Mouse (Mus musculus): ENCODE measurements around the gene Def8.

The Def8 gene

DNA sequence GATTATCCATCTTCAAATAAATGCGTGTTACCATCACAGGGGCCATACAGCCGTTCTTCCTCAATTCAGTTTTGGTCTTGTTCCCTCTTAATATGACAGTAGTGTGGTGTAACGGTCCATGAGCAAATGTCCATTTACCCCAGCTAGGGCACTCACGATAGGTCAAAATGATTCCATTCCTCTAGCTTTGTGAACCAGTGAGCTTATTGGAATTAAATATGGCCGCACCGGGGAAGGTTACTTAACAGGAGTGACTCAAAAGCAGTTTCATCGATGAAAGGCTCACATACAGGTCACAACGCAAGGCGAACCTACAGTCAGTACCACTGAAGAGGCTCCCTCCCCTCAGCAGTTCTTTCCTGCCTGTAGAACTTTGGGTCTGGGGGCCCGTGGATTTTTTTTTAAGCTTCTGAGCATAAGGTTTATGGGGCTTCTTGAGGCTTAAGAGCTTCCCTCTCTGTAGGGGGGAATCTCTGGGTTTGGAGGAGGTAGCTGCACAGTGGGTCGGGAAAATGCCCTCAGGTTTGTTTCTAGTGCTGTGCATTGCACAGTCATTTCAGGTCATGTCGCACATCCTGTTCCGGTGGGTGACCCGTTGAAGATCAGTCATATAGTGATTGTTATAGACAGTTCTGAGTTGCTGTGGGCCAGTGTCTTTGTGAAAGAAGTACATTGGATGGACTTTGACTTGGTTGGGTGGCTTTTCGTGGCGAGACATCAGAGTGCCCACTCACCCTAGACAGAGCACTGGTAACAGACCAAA is 55.3 kb downstream of the Def8 start:
- no peak for DNase-seq (ENCODE audit: extremely low read depth, insufficient read length, low spot score)

DNA sequence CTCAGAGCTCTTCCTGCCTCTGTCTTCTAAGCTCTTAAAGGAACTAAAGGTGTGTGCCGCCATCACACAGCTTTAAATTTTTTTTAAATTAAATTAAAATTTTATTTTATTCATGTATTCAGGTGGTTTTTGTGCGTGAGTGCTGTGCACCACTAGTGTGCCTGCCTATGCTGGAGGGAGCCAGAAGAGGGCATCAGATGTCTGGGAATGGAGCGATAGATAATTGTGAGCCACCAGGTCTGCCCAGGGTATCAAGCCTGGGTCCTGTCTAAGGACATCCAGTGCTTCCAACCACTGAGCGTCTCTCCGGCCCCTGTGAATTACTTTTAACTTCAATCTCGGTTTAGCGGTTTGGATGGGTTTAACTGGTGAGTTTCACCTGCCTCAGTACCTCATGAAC is 59.3 kb downstream of the Def8 start:
- no peak for DNase-seq (ENCODE audit: extremely low read depth, insufficient read length, low spot score)

DNA sequence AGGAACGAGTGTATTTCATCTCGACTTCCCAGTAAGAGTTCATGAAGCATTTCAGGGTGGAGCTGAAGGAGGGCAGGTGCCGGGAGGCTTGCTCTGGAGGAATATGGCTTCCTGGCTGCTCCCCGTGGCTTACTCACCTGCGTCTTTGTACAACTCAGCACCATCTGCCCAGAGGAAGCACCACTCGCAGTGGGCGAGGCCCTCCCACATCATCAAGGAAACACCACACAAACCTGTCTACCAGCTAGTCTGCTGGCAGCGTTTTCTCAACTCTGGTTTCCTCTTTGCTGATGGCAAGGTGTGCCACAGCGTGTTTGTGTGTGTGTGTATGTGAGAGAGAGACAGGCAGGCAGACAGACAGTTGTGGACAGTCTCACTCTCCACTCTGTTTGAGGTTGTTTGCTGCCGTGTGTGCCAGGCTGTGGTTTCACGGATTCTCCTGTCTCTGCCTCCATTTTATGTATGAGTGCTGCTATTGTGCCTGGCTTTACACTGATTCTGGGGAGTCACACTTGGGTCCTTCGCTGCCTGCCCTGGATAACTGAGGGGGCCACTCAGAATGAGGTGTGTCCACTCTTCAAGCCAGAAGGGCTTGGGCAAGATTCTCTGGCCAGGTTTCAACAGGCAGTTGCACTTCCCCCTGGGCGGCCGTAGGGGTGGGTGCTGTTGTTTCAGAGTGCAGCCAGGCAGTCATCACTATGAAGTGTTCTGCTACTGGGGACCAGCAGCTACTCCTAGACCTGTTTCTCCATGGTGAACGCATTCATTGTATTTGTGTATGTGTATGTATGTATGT is 68.2 kb downstream of the Def8 start:
- no peak for DNase-seq (ENCODE audit: extremely low read depth, insufficient read length, low spot score)

DNA sequence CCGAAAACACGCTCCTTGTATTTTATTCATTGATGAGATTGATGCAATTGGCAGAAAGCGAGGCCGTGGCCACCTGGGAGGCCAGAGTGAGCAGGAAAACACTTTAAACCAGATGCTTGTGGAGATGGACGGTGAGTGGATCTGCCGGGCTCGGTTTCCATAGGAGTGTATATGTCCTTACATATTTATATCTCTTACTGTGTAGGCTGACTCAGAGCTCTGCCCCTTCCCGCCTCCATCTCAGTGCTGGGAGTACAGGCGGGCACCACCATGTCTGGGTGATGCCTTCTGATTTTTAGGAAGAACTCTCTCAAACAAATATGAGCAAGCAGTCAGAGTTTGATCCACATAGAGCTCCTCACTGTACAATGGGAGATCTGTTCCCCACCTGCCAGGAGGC is 69.6 kb downstream of the Def8 start:
- DNase-seq (ENCODE audit: extremely low read depth, insufficient read length, low spot score): no peak

DNA sequence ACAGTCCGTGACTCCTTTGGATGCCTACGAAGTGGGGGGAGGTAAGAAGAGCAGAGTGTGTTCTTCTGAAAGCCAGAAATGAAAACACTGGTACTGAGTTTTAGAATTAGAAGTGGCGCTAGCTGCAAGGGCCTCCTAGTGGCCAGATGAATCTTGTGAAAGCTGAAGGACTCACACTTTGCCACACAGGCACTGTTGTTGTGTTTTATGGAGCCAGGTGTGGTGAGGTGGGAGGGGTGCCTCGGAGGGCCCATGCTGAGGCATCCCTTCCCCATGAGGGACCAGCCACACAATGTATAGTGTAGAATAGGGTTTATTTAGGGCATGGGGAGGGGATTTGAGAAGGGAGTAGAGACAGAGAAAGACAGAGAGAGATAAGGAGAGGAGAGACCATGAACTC is 74.4 kb downstream of the Def8 start:
- no peak for DNase-seq (ENCODE audit: extremely low read depth, insufficient read length, low spot score)

DNA sequence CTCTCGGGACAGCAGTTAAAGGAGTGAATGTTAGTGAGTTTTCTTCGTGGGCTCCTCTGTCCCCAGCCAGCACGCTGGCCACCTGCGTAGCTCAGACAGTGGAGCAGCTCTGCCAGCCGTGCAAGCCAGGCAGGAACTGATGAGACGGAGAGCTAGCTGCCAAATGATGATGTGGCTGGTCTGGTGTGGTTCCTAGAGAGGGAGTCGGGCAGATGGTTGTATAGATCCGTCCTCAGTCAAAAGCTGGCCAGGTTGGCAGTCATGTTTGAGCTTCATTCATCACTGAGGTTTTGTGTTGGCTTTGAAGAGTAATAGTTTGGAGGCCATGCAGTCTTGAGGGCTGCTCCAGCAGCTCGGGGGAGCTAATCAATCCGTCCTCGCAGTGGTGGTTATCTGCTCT is 75.6 kb downstream of the Def8 start:
- DNase-seq (ENCODE audit: extremely low read depth, insufficient read length, low spot score): no peak

DNA sequence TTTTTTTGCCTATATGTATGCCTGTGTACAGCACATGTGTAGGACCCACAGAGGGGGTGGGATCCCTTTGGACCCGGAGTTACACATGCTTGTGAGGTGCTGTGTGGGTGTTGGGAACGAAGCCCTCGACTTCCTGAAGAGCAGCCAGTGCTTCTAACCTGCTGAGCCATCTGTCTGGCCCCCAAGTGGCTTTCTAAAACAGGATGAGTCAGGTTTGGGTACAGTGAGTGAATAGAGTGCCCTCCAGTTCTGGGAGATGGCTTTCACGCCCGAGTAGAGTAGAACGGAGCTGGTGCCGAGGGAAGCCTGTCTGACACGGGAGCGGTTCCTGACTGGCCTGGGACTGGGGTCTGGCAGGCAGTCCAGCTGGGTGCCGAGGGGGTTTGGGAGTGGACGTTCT is 76.2 kb downstream of the Def8 start:
- DNase-seq (ENCODE audit: extremely low read depth, insufficient read length, low spot score): no peak

DNA sequence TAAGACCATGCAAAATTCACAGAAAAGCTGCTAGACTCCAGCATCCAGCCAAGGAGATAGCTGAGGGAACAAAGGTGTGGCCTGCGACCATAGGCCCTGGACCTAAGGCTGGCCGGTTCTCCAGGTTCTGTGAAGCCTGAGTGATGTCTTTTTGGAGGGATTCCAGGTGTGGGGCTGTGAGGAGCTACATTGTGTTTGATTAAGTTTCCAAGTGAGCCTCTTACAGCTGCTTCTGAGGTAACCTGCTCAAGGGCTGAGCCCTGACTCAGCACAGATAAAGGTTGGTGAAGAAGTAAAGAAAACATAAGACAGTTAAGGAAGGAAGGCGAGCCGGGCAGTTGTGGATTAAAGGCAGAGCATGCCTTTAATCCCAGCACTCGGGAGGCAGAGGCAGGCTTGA is 78.9 kb downstream of the Def8 start:
- DNase-seq (ENCODE audit: extremely low read depth, insufficient read length, low spot score): no peak

DNA sequence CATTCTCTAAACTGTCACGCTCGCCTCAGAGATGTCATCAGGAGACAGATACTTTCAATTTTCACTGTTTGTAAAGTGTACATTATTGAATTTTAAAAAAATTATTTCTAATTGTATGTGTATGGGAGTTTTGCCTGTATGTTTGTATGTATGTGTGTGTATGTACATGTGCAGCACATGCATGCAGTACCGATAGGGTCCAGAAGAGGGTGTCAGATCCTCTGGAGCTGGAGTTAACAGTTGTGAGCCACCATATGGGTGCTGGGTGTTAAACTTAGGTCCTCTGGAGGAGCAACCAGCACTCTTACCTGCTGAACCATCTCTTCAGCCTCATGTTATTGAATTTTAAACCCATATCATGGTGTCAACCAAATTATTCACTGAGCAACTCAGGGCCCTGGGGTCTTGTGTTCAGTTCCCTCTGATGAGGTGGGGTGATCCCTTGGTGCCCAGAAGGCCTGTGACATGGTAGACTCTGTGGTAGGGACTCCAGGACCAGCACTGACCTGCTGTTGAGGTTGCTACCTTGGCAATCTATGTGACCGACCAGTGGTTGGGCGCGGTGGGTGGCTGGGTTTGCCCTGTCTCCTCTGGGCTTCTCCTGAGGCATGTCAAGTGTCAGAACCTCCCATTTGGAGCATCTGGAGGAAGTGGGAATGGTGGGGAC is 80.6 kb downstream of the Def8 start:
- no peak for DNase-seq (ENCODE audit: extremely low read depth, insufficient read length, low spot score)

DNA sequence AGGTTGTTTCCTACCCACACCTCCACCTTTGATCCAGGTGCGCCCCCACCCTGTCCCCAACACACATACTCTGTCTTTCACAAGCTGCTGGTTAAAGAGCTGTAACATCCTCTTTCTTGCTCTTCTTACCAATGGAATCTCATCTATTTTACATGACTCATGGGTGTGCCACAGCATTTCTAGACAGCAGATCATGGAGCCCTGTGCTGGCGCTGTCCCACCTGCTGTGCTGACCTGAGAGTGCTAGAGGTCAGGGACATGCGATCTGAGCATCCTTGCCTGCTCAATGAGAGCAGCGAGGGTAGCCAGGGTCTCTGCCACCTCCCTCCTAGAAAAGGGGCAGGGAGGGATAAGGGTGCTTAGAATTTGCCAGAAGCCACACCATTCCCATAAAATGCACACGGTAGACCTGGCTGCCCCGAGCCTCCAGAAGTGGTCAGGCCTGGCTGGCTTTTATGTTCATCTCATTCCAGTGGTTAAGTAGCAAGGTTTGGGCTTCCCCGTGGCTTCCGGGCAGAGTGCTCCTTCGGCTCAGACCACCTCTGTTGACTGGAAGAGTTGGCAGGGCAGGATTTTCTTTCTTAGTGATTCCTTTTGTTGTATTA is 81.4 kb downstream of the Def8 start:
- DNase-seq (ENCODE audit: extremely low read depth, insufficient read length, low spot score): no peak

DNA sequence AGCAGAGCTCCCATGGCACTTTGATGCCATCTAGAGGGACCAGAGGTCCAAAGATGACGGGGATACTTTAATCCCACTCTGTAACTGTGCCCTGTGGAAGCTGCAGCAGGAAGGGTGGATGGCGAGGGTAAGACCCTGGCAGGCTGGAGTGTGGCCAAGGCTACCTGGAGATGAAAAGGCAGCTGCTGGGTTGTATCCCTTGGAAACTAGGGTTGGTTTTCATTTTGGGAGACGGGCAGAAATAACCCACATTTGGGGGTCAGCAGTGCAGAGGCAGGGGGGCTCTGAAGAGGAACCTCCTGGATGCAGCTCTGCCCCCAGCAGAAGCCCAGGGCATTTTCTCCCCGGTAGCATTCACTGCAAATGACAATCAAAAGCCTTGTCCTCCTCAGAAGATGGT is 81.9 kb downstream of the Def8 start:
- no peak for DNase-seq (ENCODE audit: extremely low read depth, insufficient read length, low spot score)

DNA sequence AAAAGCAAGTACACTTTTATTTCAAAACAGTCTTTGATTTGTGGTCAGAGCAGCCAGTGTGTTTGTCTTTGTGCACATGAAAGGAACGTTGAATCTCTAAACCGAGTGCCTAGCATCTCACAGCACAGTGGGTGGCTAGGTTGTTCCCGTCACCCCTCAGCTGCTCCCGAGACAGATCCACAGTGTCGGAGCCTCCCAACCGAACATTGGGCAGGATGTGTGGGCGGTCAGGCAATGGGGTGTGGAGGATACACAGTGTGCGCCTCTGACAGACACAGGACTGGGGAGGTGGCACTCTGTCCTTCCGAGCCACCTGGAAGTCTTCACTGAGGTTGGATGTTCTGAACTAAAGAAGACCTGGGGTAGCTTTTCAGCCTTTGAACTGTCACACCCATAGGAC is 82.4 kb downstream of the Def8 start:
- DNase-seq (ENCODE audit: extremely low read depth, insufficient read length, low spot score): no peak

DNA sequence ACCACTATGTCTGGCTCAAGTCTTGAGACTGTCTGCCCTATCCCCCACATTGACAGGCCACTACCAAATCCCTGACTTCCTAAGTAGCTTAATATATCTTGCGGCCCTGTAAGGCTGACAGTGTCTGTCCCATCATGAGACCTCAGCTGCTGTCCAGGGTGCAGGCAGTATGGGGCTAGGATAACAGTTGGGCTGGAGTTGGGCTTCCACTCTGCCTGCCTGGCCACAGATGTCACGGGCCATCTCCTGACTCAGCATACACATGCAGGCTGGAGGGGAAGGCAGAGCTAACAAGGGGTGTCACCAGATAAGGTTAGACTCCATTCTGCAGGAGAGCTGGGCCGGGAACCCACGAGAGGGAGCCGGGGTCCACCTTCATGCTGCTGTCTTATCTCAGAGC is 83.8 kb downstream of the Def8 start:
- no peak for DNase-seq (ENCODE audit: extremely low read depth, insufficient read length, low spot score)

DNA sequence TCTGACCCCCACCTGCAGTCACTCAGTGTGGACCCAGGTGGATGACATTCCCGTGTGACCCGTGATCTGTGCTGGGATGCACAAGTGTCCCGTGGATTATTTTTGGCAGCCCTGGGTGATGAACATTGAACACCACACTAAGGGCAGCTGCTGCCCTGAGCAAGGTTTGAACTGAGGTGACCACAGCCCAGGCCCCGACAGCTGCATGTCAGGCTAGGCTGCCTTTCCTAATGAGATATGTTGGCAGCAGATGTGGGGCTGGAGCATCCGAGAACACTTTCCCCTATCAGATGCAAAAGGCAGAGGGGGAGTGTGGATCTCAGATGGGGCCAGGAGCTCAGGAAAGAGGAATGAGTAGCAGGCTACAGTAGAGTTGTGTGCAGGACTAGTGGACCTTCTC is 87.5 kb downstream of the Def8 start:
- no peak for DNase-seq (ENCODE audit: extremely low read depth, insufficient read length, low spot score)
